Mouse (Mus musculus) gastrocnemius, adult 18-20 months (tissue): ENCODE data around the gene Ccr8. TPM values are rescaled to one million over a fixed set of nuclear protein-coding genes. Genes with fewer than 3 reads are reported as not detected.
"Not testable (repeated sequence)": the region's sequence is repeated elsewhere in the genome, so short reads cannot be mapped to it uniquely, and the experiment has no call there.

Source experiments
- DNase-seq: peaks from one replicate; pipeline ENCODE4 v3.0.0; 2021; ENCODE audit warnings: low spot score
- total RNA-seq, 2 experiments: library from RNA; stranded (reverse); gene quantifications; 2 replicates each; pipeline ENCODE4 v1.2.3; 2021

Gene Ccr8
- total RNA-seq, 2 experiments from 2014 or later: not detected

DNA sequence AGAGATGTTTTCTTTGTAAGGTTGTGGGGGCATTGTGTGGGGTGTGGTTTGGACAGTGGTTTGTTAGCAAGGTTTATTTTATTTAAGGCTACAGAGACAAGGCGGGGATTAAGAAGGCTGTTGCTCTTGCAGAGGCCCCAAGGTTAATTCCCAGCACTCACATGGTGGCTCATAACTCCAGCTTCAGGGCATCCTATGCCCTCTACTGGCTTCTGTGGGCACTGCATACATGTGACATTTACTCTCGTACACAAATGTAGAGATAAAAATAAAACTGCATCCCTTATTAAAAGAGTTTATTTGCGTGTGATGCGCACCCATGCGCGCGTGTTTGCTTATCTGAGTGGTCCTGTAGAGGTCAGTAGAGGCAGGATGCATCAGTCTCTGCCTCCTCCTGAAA lies 2.8 kb upstream of the Ccr8 start:
- DNase-seq: no peak

DNA sequence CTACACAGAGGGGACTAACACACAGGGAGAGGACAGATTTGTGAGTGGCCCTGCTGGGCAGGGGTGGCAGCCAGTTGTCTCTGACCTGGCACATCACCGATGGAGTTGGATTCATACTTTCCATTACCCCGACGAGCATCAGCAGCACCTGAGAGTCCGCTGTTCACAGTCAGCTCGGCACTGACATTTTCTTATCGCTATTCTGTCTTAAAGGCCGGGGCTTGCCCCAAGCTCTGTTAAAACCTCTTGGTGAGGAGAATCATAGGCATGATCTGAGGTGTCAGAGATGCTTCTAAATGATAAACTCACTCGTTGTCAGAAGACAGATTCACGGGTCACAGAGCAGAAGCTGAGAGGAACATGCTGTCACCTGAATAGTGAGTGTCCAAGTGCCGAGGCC lies 828 bp upstream of the Ccr8 start:
- DNase-seq: no peak

GRCm38 (mm10) chr9:120093701-120094100 lies 1.8 kb downstream of the Ccr8 start:
- DNase-seq: no peak

DNA sequence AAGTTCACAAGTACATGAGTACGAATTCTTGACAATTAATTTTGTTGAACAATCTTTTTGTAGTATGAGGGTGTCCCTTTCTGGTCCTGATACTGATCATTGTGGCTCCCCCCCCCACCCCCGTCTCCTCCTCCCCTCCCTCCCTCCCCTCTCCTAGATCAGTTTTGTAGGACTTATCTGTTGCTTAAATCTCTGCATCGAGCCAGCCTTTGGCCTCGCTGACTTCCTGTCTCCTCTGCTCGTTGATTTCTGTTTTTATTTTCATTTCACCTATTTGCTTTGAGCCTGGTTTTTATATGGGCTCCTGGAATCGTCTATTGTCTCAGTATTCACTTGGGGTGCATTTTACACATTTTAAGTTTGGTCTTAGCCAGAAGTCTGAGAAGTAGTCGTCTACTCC lies 4.0 kb downstream of the Ccr8 start:
- no peak for DNase-seq

DNA sequence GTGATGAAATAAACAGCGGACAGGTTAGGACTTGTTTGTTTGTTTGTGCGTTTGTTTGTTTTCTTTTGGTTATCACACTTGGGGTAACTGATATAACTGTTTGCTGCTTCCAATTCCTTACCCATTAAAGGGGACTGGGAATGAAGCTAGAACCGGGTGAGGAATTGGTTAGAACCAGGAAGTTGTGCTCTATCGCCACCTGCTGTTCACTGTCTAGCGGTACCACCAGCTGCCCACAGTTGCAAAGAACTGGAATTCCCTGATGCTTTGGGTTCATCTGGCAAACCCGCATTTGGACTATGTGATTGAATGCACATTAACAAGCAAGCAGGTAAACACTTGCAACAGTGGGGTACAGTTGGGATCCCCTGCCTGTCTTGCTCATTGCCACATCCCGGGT lies 6.8 kb downstream of the Ccr8 start:
- DNase-seq: peak; percentile 64

DNA sequence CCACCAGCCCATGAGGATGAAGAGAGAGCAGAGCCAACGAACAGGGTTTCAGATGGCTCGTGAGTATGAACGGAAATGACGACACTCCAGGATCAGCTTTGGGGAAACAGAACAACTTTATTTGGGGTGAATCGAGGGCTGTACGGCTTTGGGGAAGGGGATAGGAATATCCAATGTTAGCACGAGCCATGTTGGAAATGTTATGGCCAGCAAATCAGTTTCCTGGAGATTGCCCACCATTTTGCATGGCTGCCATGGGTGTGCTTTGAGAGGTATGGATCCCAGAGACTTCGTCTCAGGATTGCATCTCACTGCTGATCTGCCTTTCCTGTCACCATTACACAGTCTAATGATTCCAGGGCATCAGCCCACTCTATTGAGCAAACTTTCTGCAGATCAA lies 7.4 kb downstream of the Ccr8 start:
- no peak for DNase-seq

DNA sequence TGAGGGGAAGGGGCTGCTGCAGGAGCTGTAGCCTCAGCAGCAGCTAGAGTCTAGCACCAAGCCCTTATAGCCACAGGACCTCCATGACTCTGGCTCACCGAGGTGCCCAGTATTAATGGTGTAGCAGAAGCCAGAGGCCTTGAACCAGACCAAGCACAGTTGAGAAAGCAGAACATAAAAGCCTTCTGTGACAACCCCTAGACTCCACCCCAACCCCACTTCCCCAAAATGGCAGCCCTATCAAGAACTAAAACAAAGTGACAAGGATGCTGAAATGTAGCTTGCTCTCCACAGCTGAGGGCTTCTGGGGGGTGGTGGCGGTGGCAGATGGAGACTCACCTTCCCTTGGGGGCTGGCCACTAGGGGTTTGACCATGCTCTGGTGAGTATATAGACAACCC lies 9.3 kb downstream of the Ccr8 start:
- no peak for DNase-seq

- not testable (repeated sequence) for DNase-seq
Measured at GRCm38 (mm10) chr9:120108953-120109352, 17.0 kb downstream of the Ccr8 start.

DNA sequence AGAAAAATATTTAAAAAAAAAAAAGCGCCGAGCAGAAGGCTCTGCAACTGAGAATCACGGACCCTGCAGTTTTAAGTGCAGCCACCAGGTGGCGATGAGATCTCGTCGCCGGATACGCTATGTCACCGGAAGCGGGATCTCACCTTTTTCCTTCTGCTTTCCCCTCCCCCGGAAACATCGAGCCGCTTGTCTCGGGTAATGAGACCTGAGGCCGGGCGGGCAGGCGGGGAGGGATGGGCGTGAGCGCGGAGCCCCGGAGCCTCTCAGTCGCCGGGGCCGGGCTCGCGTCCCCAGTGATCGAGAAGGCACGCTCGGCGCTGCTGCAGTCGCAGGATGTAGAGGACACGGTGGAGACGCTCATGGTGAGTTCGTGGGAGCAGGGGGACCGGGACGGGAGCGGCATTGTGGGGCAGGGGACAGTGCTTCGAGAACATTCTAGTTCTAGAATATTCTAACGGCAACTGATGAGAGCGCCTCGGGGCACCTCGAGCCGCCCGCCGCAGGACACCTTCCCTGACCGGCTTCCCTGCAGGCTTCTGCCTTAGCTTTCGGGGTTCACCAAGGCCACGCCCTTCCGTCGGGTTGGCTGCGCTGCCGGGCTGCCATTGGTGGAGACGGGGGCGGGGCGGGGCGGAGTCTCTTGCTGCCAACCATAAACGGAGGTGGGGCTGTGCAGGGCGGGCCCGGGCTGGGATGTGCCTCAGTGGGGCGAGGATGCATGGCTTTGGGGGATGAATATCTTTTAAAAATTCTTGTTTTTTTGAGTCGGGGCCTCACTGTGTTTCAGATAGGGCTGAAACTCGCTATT lies 18.5 kb downstream of the Ccr8 start, which contains the start of gene Slc25a38:
Slc25a38 (plus strand) TSS at position 164 of the 808 bp plus-strand sequence.
- peak; percentile 94 for DNase-seq

DNA sequence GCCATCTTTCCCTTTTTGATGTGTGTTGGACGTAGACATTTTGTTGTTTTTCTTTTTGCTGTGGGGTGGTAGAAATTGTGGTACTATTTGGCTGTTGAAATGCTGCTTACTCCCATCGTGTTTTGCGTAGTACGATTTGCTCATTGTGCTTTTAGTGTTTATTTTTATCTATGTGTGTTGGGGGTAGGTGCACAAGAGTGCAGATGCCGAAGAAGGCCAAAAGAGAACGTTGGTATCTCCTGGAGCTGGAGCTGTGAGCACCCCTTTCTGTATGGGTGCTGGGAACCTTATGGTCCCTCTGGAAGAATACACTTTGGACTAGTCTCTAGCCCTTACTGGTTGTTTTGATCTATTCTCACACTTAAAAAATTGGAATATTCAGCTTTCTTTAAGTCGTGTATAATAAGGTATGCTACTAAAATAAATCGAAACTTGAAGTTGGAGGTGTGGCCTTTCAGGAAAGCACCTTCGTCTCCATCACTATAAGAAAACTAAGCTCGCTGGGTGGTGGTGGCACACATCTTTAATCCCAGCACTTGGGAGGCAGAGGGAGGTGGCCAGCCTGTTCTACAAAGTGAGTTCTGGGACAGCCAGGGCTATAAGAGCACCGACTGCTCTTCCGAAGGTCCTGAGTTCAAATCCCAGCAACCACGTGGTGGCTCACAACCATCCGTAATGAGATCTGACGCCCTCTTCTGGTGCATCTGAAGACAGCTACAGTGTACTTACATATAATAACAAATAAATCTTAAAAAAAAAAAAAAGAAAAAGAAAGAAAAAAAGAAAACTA lies 19.4 kb downstream of the Ccr8 start:
- DNase-seq: no peak

GRCm38 (mm10) chr9:120112472-120112871 lies 20.6 kb downstream of the Ccr8 start:
- no peak for DNase-seq

- no peak for DNase-seq
Measured at GRCm38 (mm10) chr9:120113456-120113855, 21.5 kb downstream of the Ccr8 start.

DNA sequence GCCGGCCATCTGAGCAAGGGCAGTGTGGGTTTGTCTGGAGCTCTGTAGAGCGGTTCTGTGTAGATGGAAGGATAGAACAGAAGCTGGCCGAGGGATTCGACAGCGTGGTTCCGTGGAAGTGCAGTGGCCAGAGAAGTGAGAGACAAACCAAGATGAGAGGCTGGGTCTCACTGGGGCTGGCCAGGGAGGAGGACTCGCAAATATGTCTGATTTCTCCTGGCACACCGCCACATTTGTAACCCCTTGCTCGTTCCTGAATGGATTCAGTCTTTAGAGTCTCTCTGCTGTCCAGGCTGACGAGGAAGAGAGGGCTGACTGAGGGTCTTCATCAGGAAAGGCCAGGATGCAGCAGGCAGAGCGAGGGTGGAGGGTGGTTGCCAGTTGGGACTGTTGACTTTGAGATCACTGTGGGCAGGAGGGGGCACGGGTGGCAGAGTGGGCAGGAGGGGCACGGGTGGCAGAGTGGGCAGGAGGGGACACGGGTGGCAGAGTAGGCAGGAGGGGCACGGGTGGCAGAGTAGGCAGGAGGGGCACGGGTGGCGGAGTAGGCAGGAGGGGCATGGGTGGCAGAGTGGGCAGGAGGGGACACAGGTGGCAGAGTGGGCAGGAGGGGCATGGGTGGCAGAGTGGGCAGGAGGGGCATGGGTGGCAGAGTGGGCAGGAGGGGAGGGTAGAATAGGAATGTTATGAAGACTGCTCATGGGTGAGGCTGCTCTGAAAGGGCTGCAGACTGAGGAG lies 22.3 kb downstream of the Ccr8 start:
- DNase-seq: no peak

DNA sequence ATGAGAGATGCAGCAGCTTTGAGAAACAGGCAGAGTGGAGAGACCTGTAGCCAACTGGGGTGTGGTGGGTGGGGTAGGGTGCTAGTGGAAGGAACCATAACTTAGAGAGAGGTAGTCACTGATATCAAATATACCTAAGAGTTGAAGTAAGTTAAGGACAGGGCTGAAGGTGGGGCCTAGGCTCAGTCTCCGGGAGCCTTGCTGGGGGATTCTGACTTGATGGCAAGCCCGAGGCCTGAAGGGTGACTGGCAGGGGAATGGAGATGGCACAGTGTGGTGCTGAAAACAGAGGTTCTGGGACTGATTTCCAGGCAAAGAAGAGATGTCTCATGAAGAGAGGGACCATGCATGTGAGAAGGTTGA lies 22.9 kb downstream of the Ccr8 start:
- no peak for DNase-seq

DNA sequence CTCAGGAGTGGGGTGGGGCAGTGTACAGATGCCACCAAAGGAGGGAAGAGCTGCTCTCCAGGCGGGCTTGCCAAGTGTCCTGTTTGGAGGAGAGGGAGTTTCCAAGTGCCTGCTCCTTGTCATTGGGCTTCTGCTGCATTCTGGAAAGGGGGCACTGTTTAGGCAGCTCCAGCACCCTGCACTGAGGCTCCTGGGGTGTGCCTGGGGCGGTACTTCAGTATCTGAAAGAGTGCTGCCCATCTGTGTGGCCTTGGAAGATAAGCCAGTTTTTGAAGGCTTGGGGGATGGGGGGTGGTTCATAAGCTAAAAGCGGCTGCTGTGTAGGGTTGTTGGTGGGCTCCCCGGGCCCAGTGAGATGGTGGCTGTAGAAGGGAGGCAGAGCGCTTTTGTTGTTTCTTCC lies 23.7 kb downstream of the Ccr8 start:
- no peak for DNase-seq

GRCm38 (mm10) chr9:120116184-120116624 lies 24.3 kb downstream of the Ccr8 start:
- no peak for DNase-seq

- no peak for DNase-seq
Measured at GRCm38 (mm10) chr9:120118212-120118611, 26.3 kb downstream of the Ccr8 start.

- no peak for DNase-seq
Measured at GRCm38 (mm10) chr9:120120503-120120902, 28.6 kb downstream of the Ccr8 start.

DNA sequence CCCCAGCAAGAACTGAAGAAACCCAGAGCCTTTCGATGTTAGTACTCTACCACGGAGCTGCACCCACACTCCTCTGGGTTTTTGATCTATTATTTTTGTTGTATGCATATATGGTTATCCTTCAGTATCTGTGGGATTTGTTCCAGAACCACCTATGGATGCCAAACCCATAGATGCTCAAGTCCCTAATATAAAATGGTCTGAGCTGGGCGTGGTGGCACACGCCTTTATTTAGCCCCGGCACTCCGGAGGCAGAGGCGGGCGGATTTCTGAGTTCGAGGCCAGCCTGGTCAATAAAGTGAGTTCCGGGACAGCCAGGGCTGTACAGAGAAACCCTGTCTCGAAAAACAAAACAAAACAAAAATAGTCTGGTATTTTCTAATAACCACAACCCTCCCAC lies 35.0 kb downstream of the Ccr8 start:
- DNase-seq: no peak

GRCm38 (mm10) chr9:120127538-120128251 lies 35.8 kb downstream of the Ccr8 start, which contains the start of gene Rpsa:
TSS of gene Rpsa (plus strand) at chr9:120127689.
- peak; percentile 96 for DNase-seq

DNA sequence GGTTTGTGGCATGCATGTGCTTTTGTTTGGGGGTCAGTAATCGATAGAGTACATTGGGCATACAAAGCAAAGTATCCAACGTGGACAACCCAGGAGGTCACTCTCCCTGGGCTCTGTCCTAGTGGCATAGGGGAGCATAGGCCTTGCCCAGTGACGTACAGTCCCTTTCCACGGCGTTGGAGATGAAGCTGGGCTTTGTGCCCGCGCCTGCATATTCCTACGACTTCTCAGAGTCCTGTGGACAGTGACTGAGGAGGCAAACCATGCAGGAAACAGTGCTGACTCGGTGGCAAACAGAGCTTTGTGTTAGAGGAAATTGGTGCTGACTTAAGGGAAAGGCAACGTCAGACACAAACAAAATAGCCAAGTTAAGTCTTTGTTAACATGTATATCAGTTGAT lies 37.4 kb downstream of the Ccr8 start:
- no peak for DNase-seq
